Mouse (Mus musculus): ENCODE measurements around the gene Gm13420. TPM values are rescaled to one million over a fixed set of nuclear protein-coding genes. Genes with fewer than 3 reads are reported as not detected.

Gene Gm13420
- total RNA-seq, 1 experiment from 2014 or later: not detected

GRCm38 (mm10) chr2:29701393-29701792, 50.1 kb downstream of the Gm13420 start:
- DNase-seq: no peak

- no peak for DNase-seq
These were observed 50.6 kb downstream of the Gm13420 start for GRCm38 (mm10) chr2:29700898-29701297.

GRCm38 (mm10) chr2:29698421-29699290, 52.8 kb downstream of the Gm13420 start:
- peak; percentile 65 for DNase-seq

DNA sequence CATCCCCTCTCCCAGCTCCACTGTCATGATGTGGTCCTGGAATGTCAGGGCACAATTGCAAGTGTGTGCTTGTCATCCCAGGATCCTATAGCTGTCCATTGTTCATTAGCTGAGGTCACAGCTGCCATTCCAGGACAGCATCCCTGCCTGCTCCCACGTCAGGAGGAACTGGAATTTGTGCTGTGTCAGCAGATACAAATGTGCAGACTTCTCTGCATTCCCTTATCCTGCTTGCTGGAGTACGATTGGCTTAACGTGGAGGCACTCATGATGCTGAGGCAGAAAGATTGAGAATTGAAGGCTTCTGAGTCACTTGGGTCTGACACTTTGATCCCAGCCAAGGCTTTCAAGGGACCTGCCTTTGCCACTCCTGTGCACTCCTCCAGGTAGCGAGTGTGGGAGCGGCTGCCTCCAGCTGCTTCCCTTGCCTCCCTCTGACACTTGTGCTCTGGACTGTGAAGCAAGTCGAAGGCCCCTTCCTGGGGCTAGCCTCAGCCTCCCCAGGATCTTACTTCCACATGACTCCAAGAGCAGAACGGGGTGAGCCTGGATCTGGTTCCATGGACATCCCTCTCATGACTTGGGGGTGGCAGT, 55.2 kb downstream of the Gm13420 start:
- DNase-seq: no peak

Other genes with a start within 250 kb of the Gm13420 start
- 57.3 and 61.2 TPM in 2 replicates for gene Rapgef1, start 132.0 kb downstream of the Gm13420 start, total RNA-seq (2021)
- not detected in 2 replicates for gene Gm13547, start 7.6 kb upstream of the Gm13420 start, total RNA-seq (2021)
- 19.0 and 23.2 TPM in 2 replicates for gene Coq4, start 35.8 kb upstream of the Gm13420 start, total RNA-seq (2021)
- 33.6 and 39.4 TPM in 2 replicates for gene Trub2, start 36.8 kb upstream of the Gm13420 start, total RNA-seq (2021)
- 30.5 and 32.5 TPM in 2 replicates for gene Slc27a4, start 50.9 kb upstream of the Gm13420 start, total RNA-seq (2021)
- 33.8 and 34.3 TPM in 2 replicates for gene Urm1, start 68.4 kb upstream of the Gm13420 start, total RNA-seq (2021)
- 10.8 and 12.4 TPM in 2 replicates for gene Cercam, start 117.5 kb upstream of the Gm13420 start, total RNA-seq (2021)
- gene Odf2, start 137.5 kb upstream of the Gm13420 start, total RNA-seq (2021): 42.2 and 54.5 TPM in 2 replicates
- gene Gle1, start 183.7 kb upstream of the Gm13420 start, total RNA-seq (2021): 29.1 and 35.3 TPM in 2 replicates
- gene Sptan1, start 213.9 kb upstream of the Gm13420 start, total RNA-seq (2021): 228 and 265 TPM in 2 replicates

Measured in adrenal gland, postnatal 14 days (tissue).